Mouse (Mus musculus): Measurements from ENCODE around the gene Rpp21.
"Not testable (repeated sequence)": the region's sequence is repeated elsewhere in the genome, so short reads cannot be mapped to it uniquely, and the experiment has no call there.

The Rpp21 gene

GRCm38 (mm10) chr17:36257969-36258368, at the start of gene Rpp21:
Rpp21 (minus strand) TSS chr17:36258069.
- DNase-seq, result no peak

GRCm38 (mm10) chr17:36286390-36286789, 28.5 kb upstream of the Rpp21 start, which contains the start of gene H2-M10.2:
H2-M10.2 (minus strand) TSS chr17:36286490.
- DNase-seq, result no peak

- DNase-seq, result no peak
Measured at GRCm38 (mm10) chr17:36281521-36282245, 23.8 kb upstream of the Rpp21 start.

GRCm38 (mm10) chr17:36274776-36275175, 16.9 kb upstream of the Rpp21 start:
- DNase-seq, result no peak

- DNase-seq, result no peak
Measured at GRCm38 (mm10) chr17:36273796-36274195, 15.9 kb upstream of the Rpp21 start.

- DNase-seq, result no peak
Measured at GRCm38 (mm10) chr17:36272643-36273366, 14.9 kb upstream of the Rpp21 start.

GRCm38 (mm10) chr17:36271586-36272256, 13.9 kb upstream of the Rpp21 start, which contains the start of gene Trim39:
Trim39 (minus strand) TSS chr17:36272247.
- peak; percentile 79 for DNase-seq

- DNase-seq, result peak; percentile 87
Measured at GRCm38 (mm10) chr17:36270956-36271585, 13.2 kb upstream of the Rpp21 start.

- DNase-seq, result no peak
Measured at GRCm38 (mm10) chr17:36265834-36266233, 8.0 kb upstream of the Rpp21 start.

GRCm38 (mm10) chr17:36264273-36264925, 6.5 kb upstream of the Rpp21 start:
- DNase-seq, result no peak

- DNase-seq, result no peak
Measured at GRCm38 (mm10) chr17:36261511-36262166, 3.8 kb upstream of the Rpp21 start.

- peak; percentile 77 for DNase-seq
Measured at GRCm38 (mm10) chr17:36257241-36257947, 475 bp downstream of the Rpp21 start.

GRCm38 (mm10) chr17:36253087-36253600, 4.7 kb downstream of the Rpp21 start:
- DNase-seq, result no peak

GRCm38 (mm10) chr17:36252250-36252876, 5.5 kb downstream of the Rpp21 start:
- peak; percentile 26 for DNase-seq

- DNase-seq, result no peak
Measured at GRCm38 (mm10) chr17:36248886-36249285, 9.0 kb downstream of the Rpp21 start.

- DNase-seq, result no peak
Measured at GRCm38 (mm10) chr17:36245741-36246140, 12.1 kb downstream of the Rpp21 start.

GRCm38 (mm10) chr17:36244031-36244430, 13.8 kb downstream of the Rpp21 start:
- no peak for DNase-seq

GRCm38 (mm10) chr17:36240637-36241213, 17.1 kb downstream of the Rpp21 start:
- no peak for DNase-seq

GRCm38 (mm10) chr17:36237321-36237921, 20.4 kb downstream of the Rpp21 start:
- no peak for DNase-seq

- DNase-seq, result not testable (repeated sequence)
Measured at GRCm38 (mm10) chr17:36235300-36235699, 22.6 kb downstream of the Rpp21 start.
